Mouse (Mus musculus): ENCODE results near the gene Lrrc26.

The Lrrc26 gene

DNA sequence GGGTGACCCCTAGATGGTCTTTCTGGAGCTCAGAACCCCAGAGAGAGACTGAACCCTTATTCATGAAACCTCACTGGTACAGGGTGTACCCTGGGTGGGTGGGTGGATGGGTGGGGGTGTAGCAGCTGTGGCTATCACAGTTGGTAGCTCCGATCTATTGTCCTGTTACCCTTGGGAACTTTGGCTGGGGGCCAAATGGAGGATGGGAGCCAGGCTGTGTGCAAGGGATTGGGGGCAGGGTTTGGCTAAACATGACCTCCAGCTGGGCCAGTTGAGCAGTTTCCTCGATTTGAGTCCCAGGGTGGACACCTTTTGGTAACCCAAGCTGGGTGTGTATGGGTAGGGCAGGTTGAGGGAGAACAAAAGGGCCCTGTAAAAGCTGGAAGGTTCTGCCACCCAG is 23.0 kb upstream of the Lrrc26 start:
- DNase-seq (ENCODE audit: low read depth), result no peak

DNA sequence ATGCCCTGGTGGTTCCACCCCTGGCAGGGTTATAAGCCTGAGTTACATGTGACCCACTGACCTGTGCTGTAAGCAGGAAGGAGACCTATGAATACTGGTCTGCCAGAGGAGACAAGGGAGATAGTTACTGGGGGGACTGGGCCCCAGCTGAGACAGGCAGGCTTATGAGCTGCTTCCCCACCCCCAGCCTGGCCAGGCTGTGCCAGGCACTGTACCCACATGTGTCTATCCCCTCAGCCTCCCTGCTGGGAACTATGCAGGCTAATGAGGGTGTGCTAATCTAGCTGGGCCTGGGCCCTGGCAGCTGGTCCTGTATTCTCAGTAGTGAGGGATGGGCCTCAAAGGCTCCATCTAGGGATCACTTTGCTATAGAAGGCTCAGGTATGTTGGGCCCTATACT is 22.5 kb upstream of the Lrrc26 start:
- no peak for DNase-seq (ENCODE audit: low read depth)

DNA sequence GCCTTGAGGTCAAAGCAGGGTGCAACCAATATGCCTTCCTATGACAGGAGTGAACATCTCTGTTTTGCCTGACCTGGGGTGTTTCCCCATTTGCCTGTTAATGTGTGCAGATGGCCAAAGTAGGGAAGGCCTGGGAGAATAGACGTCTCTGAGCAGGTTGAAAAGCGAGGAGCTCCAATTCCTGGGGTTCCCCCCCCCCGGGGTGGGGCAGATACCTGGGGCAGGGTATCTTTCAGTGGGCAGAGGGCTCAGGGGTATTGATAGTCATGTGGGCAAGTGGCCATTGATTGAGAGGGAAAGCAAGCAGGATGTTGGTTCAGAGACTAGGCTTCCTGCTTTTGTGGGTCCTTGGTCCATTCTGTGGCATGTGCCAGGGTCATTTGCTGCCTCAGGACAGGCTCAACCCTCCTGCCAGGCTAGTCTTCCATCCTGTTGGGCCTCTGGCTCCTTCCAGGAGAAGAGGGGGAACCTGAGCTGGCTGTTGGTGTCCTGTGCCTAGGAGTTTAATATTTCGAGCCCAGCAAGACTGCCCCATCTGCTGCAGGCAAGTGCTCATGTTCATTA is 21.9 kb upstream of the Lrrc26 start:
- no peak for DNase-seq (ENCODE audit: low read depth)

DNA sequence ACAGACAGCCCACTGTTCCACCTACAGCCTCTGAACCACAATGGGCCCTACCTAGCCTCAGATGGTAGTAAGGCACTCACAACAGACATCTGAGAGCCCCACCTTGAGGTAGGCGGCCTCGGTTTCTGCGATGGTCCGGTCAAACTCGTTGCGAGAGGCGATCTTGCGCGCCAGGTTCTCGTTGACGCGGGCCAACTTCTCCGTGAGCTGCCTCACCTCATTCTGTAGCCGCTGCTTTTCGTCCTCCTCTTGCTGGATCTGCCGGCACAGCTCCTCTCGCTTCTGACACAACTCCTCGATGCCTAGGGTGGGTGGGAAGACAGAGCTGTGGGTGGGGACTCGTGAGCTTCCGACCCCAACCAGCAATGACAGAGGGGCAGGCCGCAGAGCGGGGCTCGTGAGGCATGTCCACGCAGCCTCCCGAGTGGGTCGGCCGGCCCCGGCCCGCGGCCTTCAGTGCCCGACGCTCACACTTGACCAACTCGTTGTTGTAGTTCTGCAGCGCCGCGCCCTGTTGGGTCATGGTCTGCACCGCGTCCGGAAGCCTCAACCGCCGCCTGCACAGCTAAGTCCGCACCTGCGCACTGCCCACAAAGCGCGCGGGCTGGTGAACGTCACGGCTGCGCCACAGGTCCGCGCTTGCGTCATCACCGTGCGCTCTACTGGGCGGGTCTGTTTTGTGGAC is 17.7 kb upstream of the Lrrc26 start, which contains the start of the genes Ssna1 and Anapc2:
TSS of gene Ssna1 (minus strand) at position 612 of the 685 bp plus-strand sequence.
TSS of gene Anapc2 (plus strand) at position 652 of the 685 bp plus-strand sequence.
- peak; percentile 93 for DNase-seq (ENCODE audit: low read depth)

DNA sequence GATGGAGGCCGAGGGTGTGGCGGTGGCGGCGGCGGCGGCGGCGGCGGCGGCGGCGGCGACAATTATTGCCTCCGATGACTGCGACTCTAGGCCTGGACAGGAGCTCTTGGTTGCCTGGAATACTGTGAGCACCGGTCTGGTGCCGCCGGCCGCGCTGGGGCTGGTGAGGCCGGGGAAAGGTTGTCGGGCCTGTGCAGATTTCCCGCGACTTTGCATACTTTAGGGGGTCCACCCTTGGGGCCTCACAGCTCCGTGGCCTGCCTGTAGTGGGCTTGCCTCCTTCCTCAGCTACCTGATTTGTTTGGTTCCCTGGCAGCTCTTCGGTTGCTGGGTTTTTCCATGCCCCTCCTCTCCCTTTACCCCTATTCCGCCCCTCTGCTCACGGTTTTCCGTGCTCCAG is 17.2 kb upstream of the Lrrc26 start:
- DNase-seq (ENCODE audit: low read depth), result no peak

DNA sequence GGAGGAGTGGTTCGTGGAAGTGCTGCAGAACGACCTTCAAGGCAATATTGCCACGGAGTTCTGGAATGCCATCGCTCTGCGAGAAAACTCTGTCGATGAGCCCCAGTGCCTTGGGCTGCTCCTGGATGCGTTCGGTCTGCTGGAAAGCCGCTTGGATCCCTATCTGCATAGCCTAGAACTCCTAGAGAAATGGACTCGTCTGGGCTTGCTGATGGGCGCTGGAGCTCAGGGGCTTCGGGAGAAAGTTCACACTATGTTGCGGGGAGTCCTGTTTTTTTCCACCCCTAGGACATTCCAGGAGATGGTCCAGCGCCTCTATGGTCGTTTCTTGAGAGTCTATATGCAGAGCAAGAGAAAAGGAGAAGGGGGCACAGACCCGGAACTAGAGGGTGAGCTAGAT is 16.7 kb upstream of the Lrrc26 start:
- DNase-seq (ENCODE audit: low read depth), result no peak

DNA sequence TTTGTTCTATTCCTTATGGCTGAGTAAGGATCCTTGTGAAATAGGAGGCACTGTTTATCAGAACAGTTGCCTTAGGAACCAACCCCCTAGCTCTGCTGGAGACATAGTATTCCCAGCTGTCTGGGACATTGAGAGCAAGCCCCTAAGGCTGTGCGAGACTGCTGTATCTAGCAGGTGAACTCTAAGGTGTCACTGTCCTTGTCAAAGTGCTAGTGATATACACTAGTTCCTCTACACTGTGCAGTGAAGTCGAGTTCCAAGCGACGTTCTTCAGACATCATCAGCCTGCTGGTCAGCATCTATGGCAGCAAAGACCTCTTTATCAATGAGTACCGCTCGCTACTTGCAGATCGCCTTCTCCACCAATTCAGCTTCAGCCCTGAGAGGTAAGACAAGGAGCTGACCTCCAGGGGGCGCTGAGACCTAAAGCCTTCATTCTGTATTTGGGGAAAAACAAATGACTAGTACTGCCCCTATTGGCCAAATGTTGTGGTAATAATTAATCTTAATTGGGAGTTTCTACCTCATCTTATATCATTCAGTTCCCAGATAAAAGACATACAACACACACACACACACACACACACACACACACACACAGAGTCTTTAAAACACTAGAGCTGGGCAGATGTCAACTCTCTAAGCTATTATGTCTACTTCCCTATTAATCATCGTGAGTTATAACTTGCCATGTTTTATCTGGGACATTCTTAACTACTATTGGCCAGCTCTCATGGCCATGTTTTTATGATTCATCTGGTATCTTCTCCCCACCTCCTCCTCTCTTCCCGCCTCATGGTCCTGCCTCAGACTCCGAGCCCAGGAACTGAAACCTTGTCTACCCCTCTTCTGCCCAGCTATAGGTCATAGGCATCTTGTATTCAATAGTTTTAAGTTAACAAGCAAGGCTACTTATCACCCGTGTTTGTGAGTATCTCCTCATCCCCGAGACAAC is 10.5 kb upstream of the Lrrc26 start:
- peak; percentile 67 for DNase-seq (ENCODE audit: low read depth)

DNA sequence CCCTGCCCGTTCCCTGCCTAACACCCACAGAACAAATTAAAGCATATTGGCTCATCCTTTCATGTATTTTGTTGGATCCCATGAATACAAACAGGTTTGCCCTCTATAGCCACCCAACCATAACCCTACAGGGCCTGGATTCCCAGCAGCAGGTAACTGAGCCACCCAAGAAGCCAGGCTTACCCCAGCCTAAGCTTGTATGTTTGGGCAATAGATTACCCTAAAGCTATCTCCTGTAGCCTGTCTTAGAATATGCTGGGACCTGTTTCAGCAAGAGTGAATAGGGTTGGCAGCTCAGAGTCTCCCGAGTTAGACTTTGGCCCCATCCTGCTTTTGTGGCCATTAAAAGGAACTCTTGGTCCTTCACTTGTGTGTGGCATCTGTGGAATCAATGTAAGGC is 4.2 kb upstream of the Lrrc26 start:
- DNase-seq (ENCODE audit: low read depth), result no peak

DNA sequence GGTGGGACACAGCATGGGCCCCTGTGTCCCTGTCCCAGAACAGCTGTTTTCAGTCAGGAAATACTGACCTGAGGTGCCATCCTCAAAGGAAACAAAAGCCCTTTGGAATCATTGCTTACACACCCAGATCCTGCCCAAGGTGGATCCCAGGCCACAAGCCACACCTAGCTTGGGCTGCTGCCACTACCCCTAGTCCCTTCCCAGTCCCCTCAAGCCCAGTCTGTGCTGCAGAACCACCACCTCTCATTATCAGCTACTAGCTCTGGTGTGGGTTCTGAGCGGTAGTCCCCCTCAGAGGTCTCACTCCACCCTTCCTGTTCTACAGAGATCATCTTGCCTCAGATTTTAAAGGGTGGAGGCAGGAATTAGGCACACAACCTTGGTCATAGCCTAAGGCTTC is 3.4 kb upstream of the Lrrc26 start:
- no peak for DNase-seq (ENCODE audit: low read depth)

DNA sequence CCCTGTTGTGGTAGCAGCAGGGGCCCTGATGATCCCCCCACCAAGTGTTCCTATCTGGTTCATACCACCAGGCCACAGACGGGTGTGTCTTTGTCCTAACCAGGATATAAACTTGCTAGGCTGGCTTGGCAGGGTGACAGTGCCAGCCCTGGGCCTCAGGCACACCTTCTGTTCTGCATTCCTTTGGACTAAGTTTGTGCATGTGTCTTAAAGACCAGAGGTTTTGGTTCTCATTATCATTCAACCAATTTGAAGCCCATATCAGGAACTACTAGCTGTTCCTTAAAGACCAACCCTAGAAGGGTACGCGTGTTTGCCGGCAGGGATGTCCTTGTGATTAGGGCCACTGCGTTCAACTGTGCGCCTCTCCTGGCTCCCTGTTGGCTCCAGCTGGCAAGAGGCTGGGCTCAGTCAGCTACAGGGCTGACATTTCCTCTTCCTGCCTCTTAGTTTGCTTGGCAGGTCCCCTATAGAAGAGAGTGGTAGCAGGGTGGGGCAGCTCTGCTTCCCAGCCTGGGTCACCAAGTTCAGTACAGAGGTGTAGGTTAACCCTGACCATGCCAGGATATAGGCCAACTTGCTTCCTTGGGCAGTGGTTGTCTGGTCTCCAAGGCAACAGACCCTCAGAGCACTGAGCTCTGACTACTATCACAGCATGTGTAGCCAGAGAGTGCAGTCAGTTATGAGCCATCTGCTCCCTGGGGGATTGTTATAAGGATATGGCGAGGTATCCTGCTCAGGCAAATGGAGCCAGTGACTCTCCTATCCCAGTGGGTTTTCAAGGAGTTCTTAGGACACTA is 2.7 kb upstream of the Lrrc26 start:
- no peak for DNase-seq (ENCODE audit: low read depth)

DNA sequence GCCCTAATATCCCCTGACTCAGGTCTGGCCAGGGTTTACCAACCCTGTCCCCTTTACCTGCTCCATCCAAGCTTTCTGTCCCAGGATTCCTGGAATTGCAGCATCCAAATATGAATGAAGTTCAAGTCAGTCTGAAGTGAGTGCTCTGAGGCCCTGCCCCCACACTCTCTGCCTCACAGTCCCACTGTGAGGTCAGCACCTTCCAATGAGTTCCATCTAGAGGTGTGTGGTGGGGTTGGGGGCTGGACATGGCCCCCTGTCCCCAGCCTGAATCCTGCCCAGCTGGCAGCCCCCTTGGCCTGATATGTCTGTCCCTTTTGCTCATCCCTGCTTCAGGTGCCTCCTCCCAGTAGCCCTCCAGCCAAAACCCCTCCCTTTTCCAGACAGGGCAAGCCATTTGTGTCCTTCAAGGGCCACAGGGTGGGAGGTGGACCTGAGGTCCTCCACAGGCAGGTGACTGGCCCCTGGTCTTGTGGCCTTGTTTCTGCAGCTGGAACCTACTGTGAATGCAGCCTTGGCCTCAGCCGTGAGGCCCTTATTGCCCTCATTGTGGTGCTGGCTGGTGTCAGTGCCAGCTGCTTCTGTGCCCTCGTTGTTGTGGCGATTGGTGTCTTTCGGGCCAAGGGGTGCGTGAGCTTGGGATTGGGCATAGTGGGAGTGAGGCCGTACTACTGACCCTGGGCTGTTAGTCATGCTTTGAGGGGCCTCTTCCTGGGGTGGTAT is 1.6 kb upstream of the Lrrc26 start, which contains the start of gene Tmem210:
TSS of gene Tmem210 (plus strand) at position 219 of the 723 bp plus-strand sequence.
- no peak for DNase-seq (ENCODE audit: low read depth)

DNA sequence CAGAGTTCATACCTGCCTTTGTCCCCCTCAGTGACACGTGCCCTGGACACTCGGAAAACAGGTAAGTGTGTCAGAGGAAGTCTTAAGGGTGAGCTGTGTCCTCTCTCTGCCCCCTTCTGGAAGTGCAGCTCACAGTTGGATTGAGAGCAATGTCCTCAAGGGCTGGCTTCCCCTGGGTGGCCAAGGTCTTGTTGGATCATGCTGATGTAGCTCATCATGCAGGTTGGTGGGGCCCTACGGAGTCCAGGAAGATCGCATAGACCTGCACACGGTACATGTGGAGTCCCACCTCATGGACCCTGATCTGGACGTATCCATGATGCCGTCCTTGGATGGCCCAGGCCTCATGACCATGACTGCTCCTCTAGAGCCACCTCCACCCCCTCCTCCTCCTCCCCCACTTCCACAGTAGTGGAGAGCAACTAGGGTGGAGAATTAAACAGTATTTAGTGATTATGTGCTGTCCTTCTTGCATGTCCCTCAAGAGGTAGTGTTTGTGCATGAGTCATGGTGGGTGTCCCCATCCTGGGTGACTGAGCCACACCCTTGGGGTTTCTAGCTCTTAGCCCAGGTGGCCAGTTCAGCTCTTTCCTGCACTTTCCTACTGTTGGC is 875 bp upstream of the Lrrc26 start:
- DNase-seq (ENCODE audit: low read depth), result no peak

DNA sequence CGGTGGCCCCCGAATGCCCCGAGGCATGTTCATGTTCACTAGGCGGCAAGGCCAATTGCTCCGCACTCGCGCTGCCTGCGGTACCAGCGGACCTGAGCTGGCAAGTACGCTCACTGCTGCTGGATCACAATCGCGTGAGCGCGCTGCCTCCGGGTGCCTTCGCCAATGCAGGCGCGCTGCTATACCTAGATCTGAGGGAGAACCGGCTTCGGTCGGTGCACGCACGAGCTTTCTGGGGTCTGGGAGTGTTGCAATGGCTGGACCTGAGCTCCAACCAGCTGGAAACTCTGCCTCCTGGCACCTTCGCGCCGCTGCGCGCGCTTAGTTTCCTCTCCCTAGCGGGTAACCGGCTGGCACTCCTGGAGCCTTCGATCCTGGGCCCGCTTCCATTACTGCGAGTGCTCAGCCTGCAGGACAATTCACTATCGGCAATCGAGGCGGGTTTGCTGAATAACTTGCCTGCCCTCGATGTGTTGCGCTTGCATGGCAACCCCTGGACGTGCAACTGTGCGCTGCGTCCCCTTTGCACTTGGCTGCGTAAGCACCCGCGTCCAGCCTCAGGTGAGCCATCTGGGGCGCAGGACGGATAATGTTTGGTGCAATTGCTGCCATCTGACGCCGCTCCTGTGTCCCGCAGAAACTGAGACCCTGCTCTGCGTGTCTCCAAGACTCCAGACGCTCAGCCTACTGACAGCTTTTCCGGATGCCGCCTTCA is 543 bp downstream of the Lrrc26 start:
- DNase-seq (ENCODE audit: low read depth), result no peak

DNA sequence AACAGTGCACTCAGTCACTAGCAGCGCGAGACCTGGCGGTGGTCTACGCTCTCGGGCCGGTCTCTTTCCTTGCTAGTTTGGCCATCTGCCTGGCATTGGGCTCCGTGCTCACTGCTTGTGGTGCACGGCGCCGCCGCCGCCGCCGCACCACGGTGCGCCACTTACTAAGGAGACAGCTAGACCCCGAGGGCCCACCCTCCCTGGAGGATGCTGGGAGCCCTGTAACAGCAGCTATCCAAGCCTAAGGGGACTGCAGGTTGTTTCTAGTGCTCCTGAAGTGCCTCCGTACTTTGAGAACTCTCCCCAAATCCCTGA is 1.1 kb downstream of the Lrrc26 start:
- no peak for DNase-seq (ENCODE audit: low read depth)

DNA sequence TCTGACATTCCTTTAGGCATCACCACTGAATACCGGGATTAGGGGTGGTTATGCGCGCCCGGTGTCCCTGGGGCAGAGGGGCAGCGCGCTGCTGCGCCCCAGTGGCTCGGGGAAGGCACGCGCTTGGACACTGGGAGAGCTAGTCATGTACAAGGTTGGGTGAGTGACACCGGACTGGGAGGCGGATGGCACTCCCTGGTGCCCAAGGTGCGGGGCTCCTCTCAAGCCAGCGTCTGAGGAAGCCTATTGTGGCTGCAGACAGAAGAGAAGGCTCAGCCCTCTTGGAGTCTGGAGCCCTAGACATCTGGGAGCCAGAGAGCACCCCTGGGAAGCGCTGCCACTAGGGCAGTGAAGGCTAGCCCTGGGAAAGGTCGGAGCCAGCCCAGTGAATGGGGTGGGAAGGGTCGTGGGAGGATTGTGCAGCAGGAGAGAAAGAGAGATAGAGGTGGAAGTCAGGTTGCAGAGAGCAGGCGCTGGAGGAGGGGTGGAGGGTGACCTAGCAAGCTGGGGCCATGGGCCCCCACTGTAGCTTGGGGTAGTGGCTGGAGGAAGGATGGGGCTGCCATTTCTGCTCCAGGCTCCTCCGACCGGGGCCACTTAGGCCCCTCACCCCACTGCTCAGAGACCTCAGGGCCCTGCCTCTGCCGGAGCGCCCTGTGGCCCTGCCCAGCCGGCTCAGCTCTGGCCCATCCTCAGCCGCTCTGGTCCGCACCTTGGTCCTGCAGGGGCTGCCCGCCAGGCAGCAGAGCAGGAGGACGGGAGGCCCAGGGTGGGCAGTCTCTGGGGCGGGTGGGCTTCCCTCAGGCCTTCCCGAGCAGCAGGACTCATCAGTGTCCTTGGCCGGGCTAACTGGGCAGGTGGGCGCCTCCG is 1.7 kb downstream of the Lrrc26 start:
- no peak for DNase-seq (ENCODE audit: low read depth)

DNA sequence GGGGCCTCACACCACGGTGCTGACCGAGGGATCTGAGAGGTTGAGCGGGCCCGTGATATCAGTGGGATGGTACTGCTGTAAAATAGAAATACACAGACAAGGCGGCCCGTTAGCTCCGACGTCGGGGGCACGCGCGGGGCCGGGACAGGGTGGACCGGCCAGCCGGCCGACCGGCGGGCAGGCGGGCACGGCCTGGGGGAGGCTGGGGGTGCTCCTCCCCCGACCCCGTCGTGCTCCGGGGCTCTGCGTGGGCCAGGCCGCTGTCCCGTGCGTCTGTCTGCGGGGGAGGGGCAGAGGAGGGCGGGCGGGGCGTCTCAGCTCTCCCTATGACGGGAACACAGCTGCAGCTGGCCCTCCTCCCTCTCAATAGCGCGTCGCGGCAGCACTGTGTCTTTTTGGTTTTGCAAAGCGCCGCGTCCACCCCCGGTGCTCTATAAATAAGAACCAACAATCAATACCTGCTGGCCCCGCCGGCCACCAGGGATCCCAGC is 2.4 kb downstream of the Lrrc26 start:
- no peak for DNase-seq (ENCODE audit: low read depth)

DNA sequence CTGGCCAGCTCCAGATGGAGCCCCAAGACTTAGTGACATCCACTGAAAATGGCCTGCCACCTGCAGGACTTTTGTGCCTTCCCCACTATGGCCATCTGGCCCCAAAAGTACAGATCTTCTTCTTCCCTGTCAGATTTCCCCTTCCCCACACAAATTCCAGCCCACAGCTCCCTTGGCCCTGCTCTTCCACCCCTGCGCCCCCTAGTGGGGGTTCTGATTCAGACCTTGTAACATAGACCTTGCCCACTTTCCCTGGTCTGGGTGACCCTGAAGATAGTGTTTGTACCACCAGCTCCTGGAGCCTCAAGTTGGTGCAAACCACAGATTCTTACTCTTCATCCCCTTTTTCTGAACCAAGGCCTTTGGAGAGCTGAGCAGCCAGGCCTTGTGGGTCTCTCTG is 3.1 kb downstream of the Lrrc26 start:
- no peak for DNase-seq (ENCODE audit: low read depth)

DNA sequence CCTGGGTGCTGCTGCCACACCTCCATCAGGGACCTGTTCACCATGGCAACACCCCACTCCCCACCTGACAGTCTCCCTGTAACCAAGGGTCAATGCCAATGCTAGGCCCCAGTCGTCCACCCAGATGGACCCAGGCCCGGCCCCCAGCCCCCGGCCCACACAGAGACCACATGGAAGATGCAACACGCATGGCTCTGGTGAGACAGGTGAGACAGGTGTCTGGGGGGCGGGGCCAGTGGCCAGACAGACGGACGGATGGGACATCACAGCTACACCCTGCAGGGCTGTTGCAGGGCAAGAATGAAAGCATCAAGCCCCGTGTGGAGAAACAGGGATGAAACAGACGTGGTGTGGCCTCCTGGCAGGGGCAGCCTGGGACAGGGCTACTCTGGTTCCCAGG is 4.0 kb downstream of the Lrrc26 start:
- no peak for DNase-seq (ENCODE audit: low read depth)

DNA sequence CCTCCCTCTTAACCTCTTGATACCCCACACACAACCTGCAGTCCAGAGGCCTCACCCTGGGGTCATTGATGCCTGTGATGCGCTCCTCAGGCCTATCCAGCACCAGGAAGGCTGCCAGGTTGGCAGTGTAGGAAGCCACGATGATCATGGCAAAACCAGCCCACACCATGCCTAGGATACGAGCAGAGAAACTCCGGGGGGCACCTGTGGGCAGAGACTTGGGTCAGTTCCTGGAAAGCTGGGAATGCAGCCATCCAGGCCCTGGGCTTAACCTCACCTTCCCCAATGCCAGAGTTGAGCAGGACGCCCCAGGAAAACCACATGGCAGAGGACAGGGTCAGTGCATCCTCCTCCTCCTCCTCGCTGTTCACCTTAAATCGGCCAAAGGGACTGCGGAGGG is 7.4 kb downstream of the Lrrc26 start:
- DNase-seq (ENCODE audit: low read depth), result no peak
